Mouse (Mus musculus) cerebellum, adult 2 months (tissue): ENCODE results near the gene Atxn1.

Experiments used
- CTCF ChIP-seq: fragments of 200-500 bp; IDR thresholded peaks from 2 replicates; pipeline ENCODE4 v1.5.1; 2011; ENCODE audit warnings: low read depth, mild to moderate bottlenecking, control low read depth, low read length, moderate library complexity, borderline replicate concordance; ENCODE audit not compliant: insufficient read depth
- POLR2A ChIP-seq: fragments of 200-500 bp; IDR thresholded peaks from 2 replicates; pipeline ENCODE4 v1.6.1; 2011; ENCODE audit warnings: low read length, control low read depth, borderline replicate concordance; ENCODE audit not compliant: insufficient read depth

DNA sequence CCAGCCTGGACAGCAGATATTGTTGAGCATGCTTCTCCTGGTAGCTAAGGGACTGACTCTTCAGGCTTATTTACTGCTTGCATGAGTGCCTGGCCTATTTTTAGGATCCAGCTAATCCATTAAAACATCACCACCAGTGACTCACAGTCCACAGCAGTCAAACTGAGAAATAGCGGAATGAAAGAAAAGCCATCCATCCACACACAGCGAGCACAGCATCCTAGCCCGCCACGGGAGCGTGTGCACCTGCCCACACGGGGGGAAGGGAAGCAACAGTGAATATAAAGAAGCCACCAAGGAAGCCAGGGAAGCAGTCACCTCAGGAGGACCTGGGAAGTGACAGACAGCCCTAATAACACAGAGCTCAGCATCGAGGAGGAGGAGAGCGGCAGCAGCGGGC lies 402.8 kb downstream of the Atxn1 start:
- no peak for TF ChIP-seq CTCF
- TF ChIP-seq POLR2A = no peak
